Comparison of ENCODE assay signal across 12 mouse cellular contexts in the genomic region with DNA sequence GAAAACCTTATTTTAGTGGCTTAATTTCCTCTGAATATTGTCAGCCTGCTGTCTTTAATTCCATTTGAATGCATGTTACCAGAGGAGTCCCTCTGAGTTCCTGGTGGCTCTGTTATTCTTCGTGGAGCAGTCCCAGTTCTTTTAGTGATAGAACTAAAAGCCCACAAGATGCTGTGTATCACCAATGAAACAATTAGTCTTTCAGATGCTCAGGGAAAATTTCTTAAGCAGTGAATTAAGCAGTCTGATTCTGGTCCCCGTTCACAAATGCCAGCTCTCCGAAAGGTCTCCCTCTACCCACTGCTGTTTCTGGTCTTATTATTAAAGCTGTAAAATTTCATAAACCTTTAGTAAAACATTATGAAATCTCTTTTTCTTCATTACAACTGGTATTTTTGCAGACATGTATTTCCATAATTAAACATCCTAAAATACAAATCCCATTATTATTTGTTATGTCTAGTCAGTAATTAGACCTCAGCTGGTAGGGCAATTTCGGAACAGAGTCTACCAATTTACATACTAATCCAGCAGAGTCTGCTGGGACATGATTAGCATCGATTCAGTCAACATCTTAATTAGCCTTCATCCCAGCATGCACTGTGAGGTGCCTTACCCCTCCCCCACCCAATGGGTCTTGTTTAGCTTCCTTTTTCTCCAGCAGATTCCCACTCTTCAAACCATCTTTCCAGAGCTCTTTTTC. TPM values are rescaled to one million over a fixed set of nuclear protein-coding genes. Genes with fewer than 3 reads are reported as not detected.
DNase-seq lines count a peak whose midpoint lies in the region; ATAC-seq lines count a peak whose summit lies in the region.
"Had no signal": no experiment of that assay in that cellular context is flagged by ENCODE, and none has a peak within 500 bp of the region (broad histone marks: within the 10 kb centered on the region; RNA-seq: fewer than 3 reads in every experiment).

No protein-coding gene starts in this region.

- H3K4me2 ChIP-seq in hindbrain, embryonic 14.5 days (replicated peaks), result no peak overlapping the region; the same call in 1 of the 2 replicates
- no peak overlapping the region for H3K4me2 ChIP-seq in midbrain, embryonic 11.5 days
- H3K4me2 ChIP-seq in intestine, embryonic 16.5 days (ENCODE audit: low read depth, low read length), result no peak overlapping the region
- H3K4me2 ChIP-seq in liver, embryonic 12.5 days, result no peak overlapping the region

- H3K27ac ChIP-seq in hindbrain, embryonic 14.5 days, result peak overlapping the region; percentile 62
- H3K27ac ChIP-seq in midbrain, embryonic 11.5 days (ENCODE audit: low read depth, low read length), result peak overlapping the region; percentile 63; the same call in 1 of the 2 replicates
- H3K27ac ChIP-seq in intestine, embryonic 16.5 days (ENCODE audit: low read length), result no peak overlapping the region
- no peak overlapping the region for H3K27ac ChIP-seq in liver, embryonic 12.5 days
- H3K27ac ChIP-seq: gastrocnemius, adult 2 months had no signal

- no peak overlapping the region for H3K9ac ChIP-seq in hindbrain, embryonic 14.5 days
- H3K9ac ChIP-seq in midbrain, embryonic 11.5 days (ENCODE audit: low read length), result no peak overlapping the region
- no peak overlapping the region for H3K9ac ChIP-seq in intestine, embryonic 16.5 days (ENCODE audit: low read depth, low read length)
- no peak overlapping the region for H3K9ac ChIP-seq in liver, embryonic 12.5 days
- H3K9ac ChIP-seq: liver, postnatal 0 days had no signal

- 0 out of 2 replicates have a peak, but pooled peaks cover 2% of the 10 kb centered on the region for H3K4me1 ChIP-seq in hindbrain, embryonic 14.5 days (replicated peaks; ENCODE audit: control insufficient read depth, insufficient read depth, low read length)
- no peaks in the 10 kb centered on the region for H3K4me1 ChIP-seq in midbrain, embryonic 11.5 days (ENCODE audit: control insufficient read depth, insufficient read depth, low read length)
- H3K4me1 ChIP-seq in intestine, embryonic 16.5 days (ENCODE audit: control insufficient read depth, insufficient read depth, low read length), result no peaks in the 10 kb centered on the region
- H3K4me1 ChIP-seq in liver, embryonic 12.5 days, result no peaks in the 10 kb centered on the region

- no peak overlapping the region for H3K4me3 ChIP-seq in hindbrain, embryonic 14.5 days (replicated peaks; ENCODE audit: low read length)
- no peak overlapping the region for H3K4me3 ChIP-seq in midbrain, embryonic 11.5 days (ENCODE audit: low read depth, low read length)
- H3K4me3 ChIP-seq in intestine, embryonic 16.5 days (ENCODE audit: low read length), result no peak overlapping the region
- H3K4me3 ChIP-seq in liver, embryonic 12.5 days, result no peak overlapping the region
- H3K4me3 ChIP-seq: gastrocnemius, adult 2 months had no signal

- ATAC-seq in hindbrain, embryonic 14.5 days (ENCODE audit: low FRiP score), result peak; percentile 94
- peak; percentile 87 for ATAC-seq in midbrain, embryonic 11.5 days (ENCODE audit: low FRiP score)
- ATAC-seq in intestine, embryonic 16.5 days, result no peak
- ATAC-seq in liver, embryonic 12.5 days, result no peak
- ATAC-seq: liver, postnatal 0 days had no signal

- peaks cover 8% of the 10 kb centered on the region for H3K27me3 ChIP-seq in hindbrain, embryonic 14.5 days (ENCODE audit: control insufficient read depth, insufficient read depth, low read length)
- H3K27me3 ChIP-seq in midbrain, embryonic 11.5 days (ENCODE audit: control insufficient read depth, insufficient read depth, low read length), result no peaks in the 10 kb centered on the region
- H3K27me3 ChIP-seq in intestine, embryonic 16.5 days (replicated peaks; ENCODE audit: control insufficient read depth, insufficient read depth, low read length), result no peaks in the 10 kb centered on the region
- no peaks in the 10 kb centered on the region for H3K27me3 ChIP-seq in liver, embryonic 12.5 days (replicated peaks)

- 24% methylated on average over 5 of the region's 5 CpGs for WGBS in hindbrain, embryonic 14.5 days
- WGBS in midbrain, embryonic 11.5 days, result 37% methylated on average over 5 of the region's 5 CpGs
- 68% methylated on average over 5 of the region's 5 CpGs for WGBS in intestine, embryonic 16.5 days
- 62% methylated on average over 5 of the region's 5 CpGs for WGBS in liver, embryonic 12.5 days (ENCODE audit: insufficient replicate concordance)

- no peaks in the 10 kb centered on the region for H3K36me3 ChIP-seq in hindbrain, embryonic 14.5 days (replicated peaks; ENCODE audit: control insufficient read depth, insufficient read depth)
- no peaks in the 10 kb centered on the region for H3K36me3 ChIP-seq in midbrain, embryonic 11.5 days (ENCODE audit: control insufficient read depth, insufficient read depth, low read length)
- no peaks in the 10 kb centered on the region for H3K36me3 ChIP-seq in intestine, embryonic 16.5 days (ENCODE audit: control insufficient read depth, insufficient read depth, low read length)
- no peaks in the 10 kb centered on the region for H3K36me3 ChIP-seq in liver, embryonic 12.5 days

- DNase-seq in right cerebral cortex, postnatal 10 days (ENCODE audit: low spot score in 2 of 2), result peak; percentile 61 to 73
- DNase-seq in right cerebral cortex, postnatal 36 days (ENCODE audit: low spot score in 2 of 2), result no peak
- DNase-seq in hindbrain, embryonic 14.5 days (ENCODE audit: low spot score), result peak; percentile 69
- no peak for DNase-seq in midbrain, embryonic 11.5 days (ENCODE audit: low spot score, missing footprints)
- no peak for DNase-seq in thymus, adult 18-20 months
- DNase-seq: gastrocnemius, adult 2 months; kidney, adult 2 months; liver, postnatal 0 days had no signal

- no peaks in the 10 kb centered on the region for H3K9me3 ChIP-seq in hindbrain, embryonic 14.5 days (ENCODE audit: control insufficient read depth, low read length)
- no peaks in the 10 kb centered on the region for H3K9me3 ChIP-seq in midbrain, embryonic 11.5 days (ENCODE audit: control insufficient read depth, low read length)
- no peaks in the 10 kb centered on the region for H3K9me3 ChIP-seq in intestine, embryonic 16.5 days (ENCODE audit: control insufficient read depth, low read length)
- H3K9me3 ChIP-seq in liver, embryonic 12.5 days (replicated peaks), result no peaks in the 10 kb centered on the region

RNA-seq across cellular contexts. Expression of a gene that starts 58.7 kb away (rescaled TPM):
- not detected in 2 replicates for polyA plus RNA-seq in hindbrain, embryonic 14.5 days (2014; fragmentation: Nextera tagmentation; extraction: Ambion mirVana)
- not detected in 2 replicates for polyA plus RNA-seq in midbrain, embryonic 11.5 days (2014; fragmentation: Nextera tagmentation; extraction: Ambion mirVana)
- 0.15 and 0.29 TPM in 2 replicates for polyA plus RNA-seq in intestine, embryonic 16.5 days (2015; fragmentation: Nextera tagmentation; extraction: Ambion mirVana)
- polyA plus RNA-seq in liver, embryonic 12.5 days (2016; fragmentation: Nextera tagmentation; extraction: Ambion mirVana), result not detected in 2 replicates
- polyA plus RNA-seq: embryonic facial prominence, embryonic 11.5 days; kidney, adult 2 months; liver, postnatal 0 days; small intestine, adult 2 months had no signal

Comparison
In these comparisons a context has a peak if more than half of its experiments do, and no peak if none do; other contexts are left out.
1. DNase-seq: peak in right cerebral cortex, postnatal 10 days (2 of 2) and hindbrain, embryonic 14.5 days (single experiment); none in right cerebral cortex, postnatal 36 days (0 of 2), midbrain, embryonic 11.5 days (single experiment) and thymus, adult 18-20 months (0 of 2).
2. ATAC-seq: peak in hindbrain, embryonic 14.5 days (single experiment) and midbrain, embryonic 11.5 days (single experiment); none in intestine, embryonic 16.5 days (single experiment) and liver, embryonic 12.5 days (single experiment).
3. H3K27ac ChIP-seq: peak in hindbrain, embryonic 14.5 days (single experiment) and midbrain, embryonic 11.5 days (single experiment); none in intestine, embryonic 16.5 days (single experiment) and liver, embryonic 12.5 days (single experiment).